Mouse (Mus musculus): ENCODE measurements around the gene Kmt2e.
"Not testable (repeated sequence)": the region's sequence is repeated elsewhere in the genome, so short reads cannot be mapped to it uniquely, and the experiment has no call there.

Kmt2e gene

DNA sequence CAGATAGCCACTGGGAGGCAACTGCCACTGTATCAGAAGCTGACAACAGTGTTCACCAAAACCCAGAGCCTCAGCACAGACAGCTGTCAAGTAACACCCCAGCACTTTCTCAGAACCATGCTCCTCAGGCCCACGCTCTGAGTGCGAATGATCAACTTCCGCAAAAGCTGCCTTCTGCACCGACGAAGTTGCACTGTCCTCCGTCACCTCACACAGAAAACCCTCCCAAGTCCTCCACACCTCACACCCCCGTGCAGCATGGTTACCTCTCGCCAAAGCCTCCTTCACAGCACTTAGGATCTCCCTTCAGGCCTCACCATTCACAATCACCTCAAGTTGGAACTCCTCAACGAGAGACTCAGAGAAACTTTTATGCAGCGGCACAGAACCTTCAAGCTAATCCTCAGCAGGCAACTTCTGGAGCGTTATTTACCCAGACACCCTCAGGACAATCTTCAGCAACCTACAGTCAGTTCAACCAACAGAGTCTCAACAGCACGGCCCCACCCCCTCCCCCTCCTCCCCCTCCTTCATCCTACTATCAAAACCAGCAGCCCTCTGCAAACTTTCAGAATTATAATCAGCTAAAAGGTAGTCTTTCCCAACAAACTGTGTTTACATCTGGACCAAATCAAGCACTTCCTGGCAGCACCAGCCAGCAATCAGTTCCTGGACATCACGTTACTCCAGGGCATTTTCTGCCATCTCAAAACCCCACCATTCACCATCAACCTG lies 67.5 kb downstream of the Kmt2e start:
- no peak for DNase-seq (ENCODE audit: low read depth)

- no peak for DNase-seq (ENCODE audit: low read depth)
These were observed 68.2 kb downstream of the Kmt2e start for GRCm38 (mm10) chr5:23502317-23502937.

- DNase-seq (ENCODE audit: low read depth) = no peak
These were observed 71.3 kb downstream of the Kmt2e start for GRCm38 (mm10) chr5:23505578-23505977.

GRCm38 (mm10) chr5:23507210-23507609 lies 73.0 kb downstream of the Kmt2e start:
- DNase-seq (ENCODE audit: low read depth) = no peak

DNA sequence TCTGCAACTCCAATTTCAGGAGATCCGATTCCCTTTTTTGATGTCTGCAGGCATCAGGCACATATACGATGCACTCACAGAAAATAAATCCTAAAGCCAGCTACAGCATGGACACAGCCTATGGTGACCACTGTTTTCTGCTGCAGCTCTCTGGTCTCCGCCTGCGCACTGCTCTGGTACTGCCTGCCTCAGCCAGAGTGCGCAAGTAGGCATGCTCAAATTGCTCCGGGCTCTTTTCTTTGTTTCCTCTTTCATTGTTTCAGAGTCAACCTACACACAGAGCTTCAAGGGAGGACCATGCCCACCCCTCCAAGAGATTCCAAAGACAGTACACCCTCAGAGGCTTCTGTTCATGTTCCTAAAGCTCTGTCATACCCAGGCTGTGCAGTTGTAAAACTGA lies 74.4 kb downstream of the Kmt2e start:
- no peak for DNase-seq (ENCODE audit: low read depth)

DNA sequence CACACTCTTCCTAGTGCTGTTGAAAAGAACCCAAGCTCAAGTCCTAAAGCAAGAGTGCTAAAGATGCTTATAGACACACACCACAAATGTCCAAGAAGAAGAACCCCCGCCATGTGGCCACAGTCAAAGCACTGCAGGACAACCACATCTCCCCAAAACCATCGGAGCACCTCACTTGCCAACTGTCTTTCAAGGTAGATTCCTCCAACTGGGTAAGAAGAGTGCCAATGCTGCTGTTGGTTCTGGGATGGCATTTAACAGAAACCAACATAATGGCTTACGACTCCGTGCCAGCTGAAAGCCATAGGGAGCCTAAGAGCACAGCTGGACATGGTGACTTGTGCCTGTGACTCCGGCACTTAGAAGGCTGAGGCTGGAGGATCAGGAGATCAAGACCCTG lies 77.2 kb downstream of the Kmt2e start:
- no peak for DNase-seq (ENCODE audit: low read depth)

DNA sequence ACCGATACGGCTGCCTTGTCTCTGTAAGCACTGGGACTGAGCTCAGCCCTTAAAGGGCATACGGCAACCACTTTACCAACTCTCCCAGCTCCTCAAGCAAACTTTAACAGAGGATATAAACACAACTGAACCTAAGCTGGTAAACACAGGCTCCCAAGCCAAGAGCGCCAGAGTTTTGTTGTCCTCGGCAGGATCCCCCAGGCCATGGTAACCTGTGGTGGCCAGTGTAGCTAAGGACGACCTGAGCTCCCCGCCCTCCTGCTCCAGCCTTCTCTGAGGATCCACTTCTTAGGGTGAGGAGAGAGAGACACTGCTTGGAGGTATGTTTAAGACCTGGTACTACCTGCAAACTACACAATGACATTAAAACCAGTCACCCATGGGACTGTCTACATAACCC lies 78.3 kb downstream of the Kmt2e start:
- no peak for DNase-seq (ENCODE audit: low read depth)

- DNase-seq (ENCODE audit: low read depth) = no peak
These were observed 79.2 kb downstream of the Kmt2e start for GRCm38 (mm10) chr5:23513468-23513867.

DNA sequence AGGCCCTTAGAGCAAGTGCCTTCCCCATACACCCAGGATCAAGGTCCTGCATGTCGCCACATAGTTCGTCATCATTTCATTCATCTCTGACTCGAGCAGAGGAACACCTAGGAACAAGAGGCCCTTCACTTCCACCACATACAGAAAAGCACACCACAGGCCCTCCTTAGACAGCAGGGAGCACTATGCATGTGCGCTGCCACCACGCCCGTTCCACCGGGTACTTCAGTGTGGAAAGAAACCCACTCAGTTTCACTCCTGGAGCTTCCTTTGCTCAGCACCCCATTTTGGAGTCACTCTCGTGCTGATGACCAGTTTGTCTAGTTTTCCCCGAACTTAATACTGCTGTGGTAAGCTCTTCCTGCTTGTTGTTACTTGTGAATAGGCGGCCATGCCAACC lies 80.8 kb downstream of the Kmt2e start:
- DNase-seq (ENCODE audit: low read depth) = no peak

DNA sequence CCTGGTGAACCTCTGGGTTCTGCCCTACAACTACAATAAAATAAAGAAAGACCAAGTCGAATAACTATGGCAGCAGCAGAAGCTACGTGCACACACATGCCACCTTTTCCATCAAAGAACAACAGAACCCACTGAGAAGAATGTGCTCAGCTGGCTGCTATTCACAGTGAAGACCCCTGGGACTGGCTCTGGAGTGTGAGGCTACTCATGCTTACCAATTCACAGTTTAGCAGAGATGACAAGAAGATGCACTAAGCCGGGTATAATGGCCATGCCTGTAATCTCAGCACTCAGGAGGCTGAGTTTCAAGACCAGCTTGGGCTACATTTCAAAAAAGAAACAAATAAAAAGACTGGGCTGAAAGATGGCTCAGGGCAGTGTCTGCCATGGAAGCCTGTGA lies 82.7 kb downstream of the Kmt2e start:
- DNase-seq (ENCODE audit: low read depth) = no peak

- no peak for DNase-seq (ENCODE audit: low read depth)
These were observed 83.6 kb downstream of the Kmt2e start for GRCm38 (mm10) chr5:23517839-23518238.

GRCm38 (mm10) chr5:23518673-23519072 lies 84.4 kb downstream of the Kmt2e start:
- no peak for DNase-seq (ENCODE audit: low read depth)

DNA sequence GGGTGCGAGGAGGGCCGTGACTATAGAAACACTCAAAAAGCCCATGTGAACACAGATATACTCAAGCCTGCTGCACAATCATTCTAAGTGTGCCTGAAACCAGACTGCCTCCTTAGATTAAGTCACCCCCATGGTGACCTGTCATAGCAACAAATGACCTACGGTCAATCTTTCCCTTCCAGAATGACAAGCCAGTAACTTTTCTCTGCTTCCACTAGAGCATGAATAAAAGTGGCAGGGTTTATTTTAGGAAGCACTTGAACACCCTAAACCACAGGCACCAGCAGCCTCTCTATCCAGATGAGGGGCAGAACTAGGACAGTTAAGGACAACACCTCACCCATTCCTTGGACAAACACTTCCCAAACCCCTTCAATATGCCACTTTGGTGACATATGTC lies 85.4 kb downstream of the Kmt2e start:
- DNase-seq (ENCODE audit: low read depth) = no peak

- no peak for DNase-seq (ENCODE audit: low read depth)
These were observed 87.4 kb downstream of the Kmt2e start for GRCm38 (mm10) chr5:23521645-23522044.

DNA sequence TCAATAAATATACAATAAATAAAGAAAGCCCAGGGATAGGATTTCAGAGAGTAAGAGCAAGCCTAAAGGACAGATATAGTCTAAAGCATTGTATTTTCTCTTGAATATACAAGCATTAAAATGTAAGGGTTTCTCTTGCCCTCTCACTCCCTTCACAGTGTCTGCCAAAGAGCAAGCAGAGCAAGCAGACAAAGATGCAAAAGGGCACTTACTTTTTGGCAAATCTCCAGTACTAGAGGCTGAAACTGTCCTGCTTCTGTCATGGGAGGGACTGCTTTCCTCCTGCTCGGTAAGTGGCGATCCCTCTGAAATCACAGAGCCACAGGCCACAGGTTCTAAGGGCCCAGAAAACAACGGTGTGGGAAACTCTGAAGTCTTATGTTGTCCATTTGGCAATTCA lies 89.7 kb downstream of the Kmt2e start:
- no peak for DNase-seq (ENCODE audit: low read depth)

DNA sequence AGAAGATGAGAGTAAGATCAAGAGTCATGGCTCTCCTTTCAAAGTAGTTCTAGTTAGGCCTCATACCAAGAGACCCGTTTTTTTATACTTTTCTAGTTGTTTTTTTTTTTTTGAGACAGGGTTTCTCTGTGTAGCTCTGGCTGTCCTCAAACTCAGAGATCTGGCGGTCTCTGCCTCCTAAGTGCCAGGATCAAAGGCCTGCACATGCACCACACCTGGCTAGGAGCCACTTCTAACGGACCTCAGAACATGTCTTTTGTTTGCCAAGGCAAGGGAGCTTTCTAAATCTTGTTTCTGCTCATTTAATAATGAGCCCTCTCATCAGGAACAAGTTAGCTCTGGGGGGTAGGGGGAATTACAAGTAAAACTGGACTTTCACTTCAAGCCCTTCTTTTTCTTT lies 90.4 kb downstream of the Kmt2e start:
- no peak for DNase-seq (ENCODE audit: low read depth)

GRCm38 (mm10) chr5:23531100-23531499 lies 96.9 kb downstream of the Kmt2e start:
- no peak for DNase-seq (ENCODE audit: low read depth)

DNA sequence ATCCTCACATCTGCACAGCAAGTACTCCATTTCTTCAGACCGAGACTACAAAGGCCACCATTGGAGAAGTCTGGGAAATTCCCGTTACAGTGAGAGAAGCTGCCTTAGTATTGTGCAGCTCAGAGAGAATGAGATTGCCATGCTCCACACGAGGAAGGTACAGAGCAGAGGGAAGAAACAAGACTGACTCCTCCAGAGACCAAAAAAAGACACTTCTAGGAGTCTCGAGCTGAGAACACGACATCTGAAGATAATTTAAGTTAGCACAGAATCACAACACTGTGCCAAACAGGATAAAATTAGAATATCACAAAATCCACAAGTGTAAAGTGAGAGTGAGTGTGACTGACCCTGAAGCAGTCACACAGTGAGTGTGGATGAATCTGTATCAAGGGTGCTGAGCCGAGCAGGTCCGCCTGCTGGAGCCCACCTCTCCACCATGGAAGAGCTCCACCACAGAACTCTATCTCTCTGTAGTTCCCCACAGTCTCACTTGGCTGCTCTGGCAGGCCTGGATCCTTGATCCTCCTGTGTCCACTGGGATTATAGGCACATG lies 97.4 kb downstream of the Kmt2e start:
- DNase-seq (ENCODE audit: low read depth) = no peak

- DNase-seq (ENCODE audit: low read depth) = no peak
These were observed 101.5 kb downstream of the Kmt2e start for GRCm38 (mm10) chr5:23535692-23536091.

DNA sequence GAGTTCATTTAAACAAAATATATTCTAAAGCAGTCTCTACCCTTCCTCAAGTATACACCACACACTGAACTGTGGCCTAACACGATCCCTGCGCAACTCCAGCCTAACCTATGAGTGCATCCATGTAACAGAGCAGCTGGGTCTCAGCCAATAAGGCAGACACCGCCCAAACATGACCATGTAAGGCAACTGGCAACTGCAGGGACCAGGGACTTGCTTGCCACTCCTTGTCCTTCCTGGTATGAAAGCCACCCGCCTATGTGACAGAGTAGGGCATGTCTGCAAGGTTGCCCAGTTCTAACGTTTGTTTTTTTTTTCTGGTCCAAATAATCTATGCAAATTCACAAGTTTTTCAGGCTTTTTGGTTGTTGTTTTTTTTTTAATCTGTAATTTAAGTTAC lies 117.4 kb downstream of the Kmt2e start:
- DNase-seq (ENCODE audit: low read depth) = no peak

DNA sequence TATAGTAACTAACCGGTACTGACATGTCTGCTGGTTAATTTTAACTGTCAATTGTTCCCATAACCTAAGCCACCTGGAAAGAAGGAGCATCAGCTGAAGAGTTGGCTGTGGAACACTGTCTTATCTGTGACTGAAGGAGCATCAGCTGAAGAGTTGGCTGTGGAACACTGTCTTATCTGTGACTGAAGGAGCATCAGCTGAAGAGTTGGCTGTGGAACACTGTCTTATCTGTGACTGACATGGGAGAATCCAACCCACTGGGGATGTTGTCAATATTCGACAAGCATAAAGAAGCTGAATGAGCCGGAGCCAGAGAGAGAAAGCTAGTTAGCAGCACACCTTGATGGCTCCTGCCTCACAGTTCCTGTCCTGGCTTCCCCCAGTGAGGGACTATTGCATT lies 119.1 kb downstream of the Kmt2e start:
- DNase-seq (ENCODE audit: low read depth) = not testable (repeated sequence)

Measured in induced T-regulatory cell, adult 2 months (primary cell).